Mouse (Mus musculus) hindbrain, embryonic 15.5 days (tissue): ENCODE results near the gene Lamb3. TPM values are rescaled to one million over a fixed set of nuclear protein-coding genes. Genes with fewer than 3 reads are reported as not detected.

Experiments
- ATAC-seq: fragments of 200-750 bp; cut with Nextera tagmentation; 2 replicates; pipeline ENCODE4 v1.8.0; 2017; ENCODE audit warnings: low read depth, moderate number of reproducible peaks, moderate TSS enrichment; ENCODE audit not compliant: low FRiP score
- H3K27ac ChIP-seq: fragments of 300-500 bp; sonication (generic); replicated peaks from 2 replicates; pipeline ENCODE4 v1.5.1; 2015; ENCODE audit warnings: mild to moderate bottlenecking, inconsistent platforms
- H3K27me3 ChIP-seq: fragments of 300-500 bp; sonication (generic); 2 replicates; pipeline ENCODE4 v1.6.1; 2015; ENCODE audit warnings: control low read depth, inconsistent platforms
- H3K36me3 ChIP-seq: fragments of 300-500 bp; sonication (generic); 2 replicates; pipeline ENCODE4 v1.6.1; 2015; ENCODE audit warnings: control low read depth, inconsistent platforms
- H3K4me1 ChIP-seq: fragments of 300-500 bp; sonication (generic); replicated peaks from 2 replicates; pipeline ENCODE4 v1.6.1; 2015; ENCODE audit warnings: control low read depth, inconsistent platforms
- H3K4me2 ChIP-seq: fragments of 300-500 bp; sonication (generic); 2 replicates; pipeline ENCODE4 v1.6.1; 2015; ENCODE audit warnings: moderate library complexity, mild to moderate bottlenecking, inconsistent platforms
- H3K4me3 ChIP-seq: fragments of 300-500 bp; sonication (generic); 2 replicates; pipeline ENCODE4 v1.5.1; 2015; ENCODE audit warnings: mild to moderate bottlenecking, inconsistent platforms
- H3K9ac ChIP-seq: fragments of 300-500 bp; sonication (generic); 2 replicates; pipeline ENCODE4 v1.6.1; 2015; ENCODE audit warnings: inconsistent platforms
- H3K9me3 ChIP-seq: fragments of 300-500 bp; sonication (generic); 2 replicates; pipeline ENCODE4 v1.6.1; 2016; ENCODE audit warnings: control low read depth, inconsistent platforms
- WGBS: fragments of 180-500 bp; shearing (Covaris S2); methylation state at CpG from one replicate; pipeline ENCODE4 v1.1.7; 2015; 5-methylcytosine and 5-hydroxymethylcytosine counted together
- polyA plus RNA-seq: library from polyadenylated mRNA; unstranded; fragments of >200 nt; fragmentation: Nextera tagmentation; extraction: Ambion mirVana; gene quantifications from 2 replicates; pipeline ENCODE4 v1.2.1, GENCODE M21; 2015

Gene Lamb3
- polyA plus RNA-seq, 1 experiment from 2014 or later: 0.54 TPM

DNA sequence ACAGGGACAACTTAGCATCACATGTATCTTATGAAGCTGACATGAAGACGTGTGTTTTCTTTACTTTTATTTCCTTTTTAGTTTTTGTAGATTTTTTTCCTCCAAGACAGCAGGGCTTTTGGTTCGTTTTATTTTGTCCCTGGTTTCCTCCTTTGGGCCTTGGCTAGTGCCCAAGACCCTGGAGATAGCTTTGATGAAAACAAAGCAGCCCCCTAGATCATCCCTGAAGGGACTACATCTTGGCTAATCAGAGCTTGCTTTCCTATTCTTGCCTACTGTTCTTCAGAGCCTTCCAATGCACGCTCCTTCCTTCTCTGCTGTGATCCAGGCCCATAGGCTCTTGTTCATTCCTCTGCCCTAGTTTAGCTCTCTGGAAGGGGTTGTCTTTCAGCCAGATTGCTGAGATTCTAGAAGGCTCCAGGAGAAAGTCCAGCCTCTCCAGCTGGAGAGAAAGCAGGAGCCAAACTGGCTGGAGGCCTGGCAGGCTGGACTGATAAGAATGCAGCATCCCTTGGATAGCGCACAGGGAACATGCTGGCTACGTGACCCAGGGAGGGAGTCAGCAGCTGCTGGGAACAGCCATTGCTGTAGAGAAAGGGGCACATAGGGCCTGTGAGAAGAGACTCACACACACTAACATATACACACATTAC, 108.3 kb downstream of the Lamb3 start:
- Histone ChIP-seq H3K27me3 (no peaks in the 10 kb centered on the region), H3K4me2 (no peak overlapping the region), H3K4me3 (no peak overlapping the region), H3K36me3 (no peaks in the 10 kb centered on the region), H3K27ac (peak overlapping the region; percentile 42), H3K9ac (no peak overlapping the region), H3K4me1 (peaks cover 14% of the 10 kb centered on the region), H3K9me3 (no peaks in the 10 kb centered on the region)
- 62% methylated on average over 5 of the region's 5 CpGs for WGBS
- ATAC-seq: no peak

DNA sequence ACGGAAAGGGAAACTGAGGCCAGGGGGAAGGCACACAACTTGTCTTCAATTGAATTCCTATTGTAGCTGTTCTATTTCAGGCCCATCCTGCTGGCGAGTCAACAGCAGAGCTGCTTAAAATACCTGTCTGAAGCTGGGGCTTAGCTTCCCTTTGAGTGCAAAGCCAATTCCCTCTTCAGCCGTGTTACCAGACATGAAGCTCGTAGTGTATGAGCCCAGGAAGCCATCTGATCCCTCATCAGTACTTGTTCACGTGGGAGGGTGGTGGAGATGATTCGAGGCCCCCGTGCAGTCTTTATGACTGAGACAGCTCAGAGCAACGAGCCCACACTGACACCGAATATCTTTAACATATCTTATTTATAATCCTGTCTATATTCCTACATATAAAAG, 108.9 kb downstream of the Lamb3 start:
- no peak for ATAC-seq
- H3K27ac ChIP-seq: peak overlapping the region; percentile 42

GRCm38 (mm10) chr1:193317159-193317559, 109.7 kb downstream of the Lamb3 start:
- no peaks in the 10 kb centered on the region for H3K27me3 ChIP-seq
- ATAC-seq: peak; percentile 83
- WGBS: 27% methylated on average over 6 of the region's 6 CpGs

More for the DNA sequence above, 108.9 kb downstream of the Lamb3 start:
- Histone ChIP-seq H3K27me3 (no peaks in the 10 kb centered on the region), H3K4me1 (peaks cover 14% of the 10 kb centered on the region), H3K9me3 (no peaks in the 10 kb centered on the region), H3K4me2 (no peak overlapping the region), H3K36me3 (no peaks in the 10 kb centered on the region), H3K9ac (no peak overlapping the region), H3K4me3 (no peak overlapping the region)
- WGBS: 75% methylated on average over 9 of the region's 9 CpGs

DNA sequence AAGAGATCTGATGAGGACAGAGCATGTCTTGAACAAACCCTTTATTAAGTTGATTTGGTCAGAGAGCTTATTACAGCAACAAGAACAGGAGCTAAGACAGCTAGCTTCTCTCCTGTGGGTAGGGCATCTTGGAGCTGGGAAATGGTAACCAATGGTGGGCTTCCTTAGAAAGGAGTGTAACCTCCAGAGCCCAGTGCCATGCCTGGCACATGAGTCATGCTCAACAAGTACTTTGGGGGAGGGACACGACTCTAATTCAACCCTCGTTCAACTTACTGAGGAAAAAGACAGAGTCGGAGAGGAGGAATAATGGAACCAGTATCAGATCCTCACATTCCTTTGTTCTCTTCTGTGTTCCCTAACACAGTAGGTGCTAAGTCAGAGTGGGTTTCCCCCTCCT, 112.2 kb downstream of the Lamb3 start:
- no peak overlapping the region for H3K4me2 ChIP-seq
- WGBS: 42% methylated on average over 3 of the region's 3 CpGs

More at GRCm38 (mm10) chr1:193317159-193317559, 109.7 kb downstream of the Lamb3 start:
- no peaks in the 10 kb centered on the region for H3K36me3 ChIP-seq
- H3K4me3 ChIP-seq: no peak overlapping the region
- peaks cover 14% of the 10 kb centered on the region for H3K4me1 ChIP-seq
- 0 out of 2 replicates have a peak overlapping the region, but pooled peaks have one; percentile 50 for H3K27ac ChIP-seq
- H3K9ac ChIP-seq: no peak overlapping the region
- H3K9me3 ChIP-seq: no peaks in the 10 kb centered on the region
- no peak overlapping the region for H3K4me2 ChIP-seq

DNA sequence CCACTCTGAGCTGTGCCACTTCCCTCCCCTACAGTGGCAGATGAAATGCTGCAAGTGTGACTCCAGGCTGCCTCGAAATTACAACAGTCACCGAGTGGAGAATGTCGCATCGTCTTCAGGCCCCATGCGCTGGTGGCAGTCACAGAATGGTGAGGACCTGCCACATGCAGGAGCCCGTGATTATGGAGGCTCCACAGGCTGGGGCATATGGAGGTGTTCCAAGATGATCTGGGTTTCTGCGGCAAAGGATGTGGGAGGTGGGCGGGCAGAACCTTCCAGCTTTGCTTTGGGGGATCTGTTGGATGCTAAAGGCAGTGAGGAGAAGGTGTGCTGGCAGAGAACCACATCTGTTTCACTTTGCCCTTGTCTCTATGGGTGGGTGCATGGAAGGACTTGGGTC, 112.9 kb downstream of the Lamb3 start:
- Histone ChIP-seq H3K36me3 (no peaks in the 10 kb centered on the region), H3K9ac (no peak overlapping the region), H3K4me1 (peaks cover 14% of the 10 kb centered on the region), H3K27me3 (no peaks in the 10 kb centered on the region), H3K4me2 (no peak overlapping the region), H3K9me3 (no peaks in the 10 kb centered on the region), H3K4me3 (no peak overlapping the region), H3K27ac (no peak overlapping the region)
- 94% methylated on average over 8 of the region's 8 CpGs for WGBS
- no peak for ATAC-seq

More for the DNA sequence above, 112.2 kb downstream of the Lamb3 start:
- no peaks in the 10 kb centered on the region for H3K36me3 ChIP-seq
- no peak overlapping the region for H3K27ac ChIP-seq
- H3K4me1 ChIP-seq: peaks cover 14% of the 10 kb centered on the region
- H3K27me3 ChIP-seq: no peaks in the 10 kb centered on the region
- no peaks in the 10 kb centered on the region for H3K9me3 ChIP-seq
- ATAC-seq: no peak
- H3K9ac ChIP-seq: no peak overlapping the region
- no peak overlapping the region for H3K4me3 ChIP-seq

DNA sequence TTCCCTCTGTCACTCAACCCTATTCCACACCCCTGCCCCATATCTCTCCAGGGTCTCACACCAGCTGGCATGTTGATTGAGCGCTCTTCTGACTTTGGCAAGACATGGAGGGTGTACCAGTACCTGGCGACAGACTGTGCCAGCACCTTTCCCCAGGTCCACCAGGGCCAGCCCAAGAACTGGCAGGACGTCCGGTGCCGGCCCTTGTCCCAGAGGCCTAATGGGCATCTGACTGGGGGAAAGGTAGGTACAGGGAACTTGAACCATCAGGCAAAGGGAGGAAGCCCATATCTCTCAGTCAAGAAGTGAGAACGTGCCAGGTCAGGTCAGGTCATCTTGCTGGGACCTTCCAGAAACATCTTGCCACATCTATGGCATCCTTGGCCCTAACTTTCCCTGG, 116.2 kb downstream of the Lamb3 start:
- Histone ChIP-seq H3K4me2 (no peak overlapping the region), H3K36me3 (no peaks in the 10 kb centered on the region), H3K9ac (no peak overlapping the region), H3K9me3 (no peaks in the 10 kb centered on the region), H3K27ac (no peak overlapping the region), H3K27me3 (no peaks in the 10 kb centered on the region), H3K4me1 (no peaks in the 10 kb centered on the region; the same call in 1 of the 2 replicates), H3K4me3 (no peak overlapping the region)
- no peak for ATAC-seq
- 95% methylated on average over 6 of the region's 6 CpGs for WGBS

- WGBS: 41% methylated on average over 2 of the region's 2 CpGs
- Histone ChIP-seq H3K9ac (no peak overlapping the region), H3K27ac (no peak overlapping the region), H3K27me3 (no peaks in the 10 kb centered on the region), H3K4me2 (no peak overlapping the region), H3K36me3 (no peaks in the 10 kb centered on the region), H3K9me3 (no peaks in the 10 kb centered on the region), H3K4me1 (no peaks in the 10 kb centered on the region; the same call in 1 of the 2 replicates), H3K4me3 (no peak overlapping the region)
- ATAC-seq: no peak
These were observed 116.7 kb downstream of the Lamb3 start for GRCm38 (mm10) chr1:193324224-193324623.

GRCm38 (mm10) chr1:193325891-193326290, 118.4 kb downstream of the Lamb3 start:
- no peak for ATAC-seq
- no peaks in the 10 kb centered on the region for H3K27me3 ChIP-seq
- peaks cover 5% of the 10 kb centered on the region; the same call in 1 of the 2 replicates for H3K4me1 ChIP-seq
- no peak overlapping the region for H3K4me3 ChIP-seq
- H3K27ac ChIP-seq: no peak overlapping the region
- H3K9ac ChIP-seq: no peak overlapping the region
- no peak overlapping the region for H3K4me2 ChIP-seq
- no peaks in the 10 kb centered on the region for H3K36me3 ChIP-seq
- no peaks in the 10 kb centered on the region for H3K9me3 ChIP-seq
- 94% methylated on average over 6 of the region's 6 CpGs for WGBS

- no peak overlapping the region for H3K27ac ChIP-seq
- 79% methylated on average over 7 of the region's 7 CpGs for WGBS
- no peak for ATAC-seq
These were observed 119.1 kb downstream of the Lamb3 start for GRCm38 (mm10) chr1:193326456-193327145.

GRCm38 (mm10) chr1:193327216-193327615, 119.7 kb downstream of the Lamb3 start:
- Histone ChIP-seq H3K27me3 (no peaks in the 10 kb centered on the region), H3K4me2 (no peak overlapping the region), H3K4me3 (no peak overlapping the region), H3K9ac (no peak overlapping the region), H3K27ac (no peak overlapping the region), H3K4me1 (peaks cover 5% of the 10 kb centered on the region; the same call in 1 of the 2 replicates), H3K9me3 (no peaks in the 10 kb centered on the region), H3K36me3 (no peaks in the 10 kb centered on the region)
- no peak for ATAC-seq
- 45% methylated on average over 1 of the region's 1 CpGs for WGBS

More at GRCm38 (mm10) chr1:193326456-193327145, 119.1 kb downstream of the Lamb3 start:
- no peaks in the 10 kb centered on the region for H3K36me3 ChIP-seq
- H3K4me3 ChIP-seq: no peak overlapping the region
- peaks cover 5% of the 10 kb centered on the region; the same call in 1 of the 2 replicates for H3K4me1 ChIP-seq
- no peaks in the 10 kb centered on the region for H3K9me3 ChIP-seq
- H3K27me3 ChIP-seq: no peaks in the 10 kb centered on the region
- no peak overlapping the region for H3K4me2 ChIP-seq
- H3K9ac ChIP-seq: no peak overlapping the region

DNA sequence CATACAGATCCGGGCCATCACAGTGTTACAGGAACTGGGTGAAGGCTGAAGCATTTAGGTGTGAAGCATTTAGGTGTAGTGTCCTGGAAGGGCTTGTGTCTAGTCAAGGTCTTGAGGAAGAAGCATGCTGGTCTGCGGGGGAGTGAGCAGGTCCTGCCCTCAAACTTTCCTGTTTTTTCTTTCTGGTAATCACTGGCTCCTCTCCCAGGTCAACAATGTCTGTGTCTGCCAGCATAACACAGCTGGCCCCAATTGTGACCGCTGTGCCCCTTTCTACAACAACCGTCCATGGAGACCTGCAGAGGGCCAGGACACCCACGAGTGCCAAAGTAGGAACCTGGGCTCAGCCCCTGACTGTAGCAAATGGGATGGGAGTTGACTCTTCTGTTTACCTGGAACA, 120.2 kb downstream of the Lamb3 start:
- ATAC-seq: no peak

DNA sequence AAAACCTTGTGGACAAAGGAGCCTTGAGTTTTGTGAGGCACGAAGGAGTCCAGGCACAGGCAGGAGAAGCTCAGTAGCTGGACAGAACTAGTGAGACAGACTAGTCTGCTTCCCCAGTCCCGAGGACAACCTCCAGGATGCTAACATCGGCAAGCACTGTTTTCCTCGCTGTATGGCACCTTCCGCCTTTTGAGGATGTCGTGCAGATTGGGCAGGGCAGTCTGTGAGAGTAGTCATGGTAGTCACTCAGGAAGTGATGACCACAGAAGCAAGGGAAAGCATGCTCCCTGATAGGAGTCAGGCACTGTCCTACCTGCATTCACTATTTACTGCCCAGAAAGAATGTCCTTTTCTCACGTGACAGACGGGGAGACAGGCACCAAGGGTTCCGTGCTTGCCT, 122.1 kb downstream of the Lamb3 start:
- Histone ChIP-seq H3K4me2 (no peak overlapping the region), H3K27me3 (no peaks in the 10 kb centered on the region), H3K4me3 (no peak overlapping the region), H3K9ac (no peak overlapping the region), H3K27ac (no peak overlapping the region), H3K9me3 (no peaks in the 10 kb centered on the region), H3K36me3 (no peaks in the 10 kb centered on the region), H3K4me1 (peaks cover 10% of the 10 kb centered on the region)
- ATAC-seq: no peak
- 81% methylated on average over 9 of the region's 9 CpGs for WGBS

More for the DNA sequence above, 120.2 kb downstream of the Lamb3 start:
- Histone ChIP-seq H3K27me3 (no peaks in the 10 kb centered on the region), H3K36me3 (no peaks in the 10 kb centered on the region), H3K4me1 (peaks cover 5% of the 10 kb centered on the region; the same call in 1 of the 2 replicates), H3K4me3 (no peak overlapping the region), H3K9ac (no peak overlapping the region), H3K4me2 (no peak overlapping the region), H3K27ac (no peak overlapping the region), H3K9me3 (no peaks in the 10 kb centered on the region)
- 76% methylated on average over 5 of the region's 5 CpGs for WGBS
